Mouse (Mus musculus) left cerebral cortex, adult 8-10 months (tissue): Measurements from ENCODE around the gene Vwa3b. TPM values are rescaled to one million over a fixed set of nuclear protein-coding genes. Genes with fewer than 3 reads are reported as not detected.

Experiments used
- DNase-seq, 2 experiments: peaks; one replicate each; pipeline ENCODE4 v3.0.0; 2022; ENCODE audit warnings: low spot score in 2 of 2
- total RNA-seq, 4 experiments: library from RNA; stranded (reverse); gene quantifications; 2 replicates each; pipeline ENCODE4 v1.2.4; 2022

The Vwa3b gene
- total RNA-seq, 4 experiments from 2014 or later = 0.67 to 1.8 (median 1.5) TPM

GRCm38 (mm10) chr1:37117964-37118363 is 91.6 kb downstream of the Vwa3b start:
- DNase-seq = peak in 1 of 2 experiments; percentile 36

GRCm38 (mm10) chr1:37122306-37122705 is 95.9 kb downstream of the Vwa3b start:
- DNase-seq = no peak

GRCm38 (mm10) chr1:37122798-37123197 is 96.4 kb downstream of the Vwa3b start:
- no peak for DNase-seq

- DNase-seq = no peak
These were observed 98.4 kb downstream of the Vwa3b start for GRCm38 (mm10) chr1:37124696-37125349.

GRCm38 (mm10) chr1:37130012-37130570 is 103.7 kb downstream of the Vwa3b start:
- DNase-seq = no peak

GRCm38 (mm10) chr1:37131146-37131545 is 104.8 kb downstream of the Vwa3b start:
- no peak for DNase-seq

GRCm38 (mm10) chr1:37132433-37132832 is 106.0 kb downstream of the Vwa3b start:
- DNase-seq = no peak

GRCm38 (mm10) chr1:37145966-37146365 is 119.6 kb downstream of the Vwa3b start:
- no peak for DNase-seq

GRCm38 (mm10) chr1:37149866-37150265 is 123.5 kb downstream of the Vwa3b start:
- DNase-seq = peak; percentile 5 to 27

GRCm38 (mm10) chr1:37151896-37152295 is 125.5 kb downstream of the Vwa3b start:
- no peak for DNase-seq

GRCm38 (mm10) chr1:37166066-37166465 is 139.7 kb downstream of the Vwa3b start:
- no peak for DNase-seq

- DNase-seq = no peak
These were observed 141.5 kb downstream of the Vwa3b start for GRCm38 (mm10) chr1:37167918-37168317.

- DNase-seq = no peak
These were observed 151.5 kb downstream of the Vwa3b start for GRCm38 (mm10) chr1:37177874-37178273.

- DNase-seq = no peak
These were observed 153.5 kb downstream of the Vwa3b start for GRCm38 (mm10) chr1:37179852-37180251.

- DNase-seq = no peak
These were observed 160.7 kb downstream of the Vwa3b start for GRCm38 (mm10) chr1:37187050-37187449.

GRCm38 (mm10) chr1:37194607-37195006 is 168.2 kb downstream of the Vwa3b start:
- DNase-seq = no peak

- no peak for DNase-seq
These were observed 175.0 kb downstream of the Vwa3b start for GRCm38 (mm10) chr1:37201406-37201805.

- no peak for DNase-seq
These were observed 181.3 kb downstream of the Vwa3b start for GRCm38 (mm10) chr1:37207743-37208142.

GRCm38 (mm10) chr1:37212375-37212774 is 186.0 kb downstream of the Vwa3b start:
- no peak for DNase-seq

- DNase-seq = no peak
These were observed 187.7 kb downstream of the Vwa3b start, which contains the start of gene Cnga3 for GRCm38 (mm10) chr1:37214144-37214543. TSS of gene Cnga3 (plus strand) at chr1:37214434.

- no peak for DNase-seq
These were observed 192.0 kb downstream of the Vwa3b start for GRCm38 (mm10) chr1:37218386-37218785.

- DNase-seq = no peak
These were observed 193.2 kb downstream of the Vwa3b start for GRCm38 (mm10) chr1:37219593-37219992.
